31 mouse cellular contexts compared by ENCODE assay signal in genomic region chr6:31156999-31157398, GRCm38 (mm10).
DNase-seq lines count a peak whose midpoint lies in the region; ATAC-seq lines count a peak whose summit lies in the region.
"Had no signal": no experiment of that assay in that cellular context is flagged by ENCODE, and none has a peak within 500 bp of the region (broad histone marks: within the 10 kb centered on the region; RNA-seq: fewer than 3 reads in every experiment).

No protein-coding gene starts in this region.

- H3K36me3 ChIP-seq in splenic B cell, adult 2 months (ENCODE audit: control insufficient read depth, insufficient read depth, low read length, poor library complexity, severe bottlenecking): peaks cover 10% of the 10 kb centered on the region
- no peaks in the 10 kb centered on the region for H3K36me3 ChIP-seq in heart, embryonic 11.5 days (ENCODE audit: control insufficient read depth, insufficient read depth, low read length)
- H3K36me3 ChIP-seq: embryonic facial prominence, embryonic 12.5 days; heart, embryonic 10.5 days; hindbrain, embryonic 13.5 days; neural tube, embryonic 13.5 days had no signal

- H3K27ac ChIP-seq in heart, embryonic 11.5 days (ENCODE audit: low read depth, low read length): no peak overlapping the region
- H3K27ac ChIP-seq: embryonic facial prominence, embryonic 12.5 days; heart, embryonic 10.5 days; hindbrain, embryonic 13.5 days; liver, embryonic 14.5 days; macrophage; neural tube, embryonic 13.5 days had no signal

- no peak overlapping the region for H3K4me2 ChIP-seq in heart, embryonic 11.5 days
- H3K4me2 ChIP-seq: embryonic facial prominence, embryonic 12.5 days; hindbrain, embryonic 13.5 days; midbrain, embryonic 11.5 days; neural tube, embryonic 13.5 days had no signal

- H3K27me3 ChIP-seq in splenic B cell, adult 2 months (ENCODE audit: control insufficient read depth, insufficient read depth, low read length, poor library complexity, severe bottlenecking): no peaks in the 10 kb centered on the region
- no peaks in the 10 kb centered on the region for H3K27me3 ChIP-seq in heart, embryonic 11.5 days (ENCODE audit: control insufficient read depth, insufficient read depth, low read length)
- H3K27me3 ChIP-seq: embryonic facial prominence, embryonic 12.5 days; hindbrain, embryonic 13.5 days; neural tube, embryonic 13.5 days had no signal

- no peak overlapping the region for H3K4me3 ChIP-seq in heart, embryonic 11.5 days (ENCODE audit: low read depth, low read length)
- H3K4me3 ChIP-seq: embryonic facial prominence, embryonic 12.5 days; heart, embryonic 10.5 days; hindbrain, embryonic 13.5 days; myocyte; neural tube, embryonic 13.5 days had no signal

- H3K4me1 ChIP-seq in heart, embryonic 11.5 days (ENCODE audit: control insufficient read depth, insufficient read depth, low read length): no peaks in the 10 kb centered on the region

- ATAC-seq in CD4-positive, CD25-positive, alpha-beta regulatory T cell, adult 4 months: peak; percentile 87
- peak; percentile 83 for ATAC-seq in activated CD4-positive, CD25-positive, alpha-beta regulatory T cell, adult 4 months
- ATAC-seq in megakaryocyte progenitor cell, adult 5-6 weeks (replicated peaks; ENCODE audit: poor library complexity): 0 out of 2 replicates have a peak, but pooled peaks have one; percentile 7
- ATAC-seq in heart, embryonic 11.5 days (replicated peaks; ENCODE audit: insufficient number of reproducible peaks, low FRiP score, low TSS enrichment): no peak
- ATAC-seq: forebrain, embryonic 14.5 days; midbrain, embryonic 16.5 days had no signal

- DNase-seq in splenic B cell, adult 2 months (ENCODE audit: low read depth, low spot score): peak; percentile 61
- DNase-seq in heart, postnatal 14 days: no peak
- DNase-seq in frontal cortex, postnatal 14 days (ENCODE audit: low spot score in 2 of 2): no peak
- DNase-seq: adrenal gland, adult 8-10 months; cerebellum, adult 11 months; cerebellum, adult 9-11 months; embryo, embryonic 11 days; gastrocnemius, postnatal 14 days; heart, adult 11 months; heart, postnatal 4 days; kidney, adult 11 months; kidney, postnatal 14 days; layer of hippocampus, adult 9-11 months; liver; lung, adult 2 months; lung, postnatal 10 days; retina, postnatal 1 day had no signal

- H3K9ac ChIP-seq in heart, embryonic 11.5 days (ENCODE audit: low read depth, low read length): no peak overlapping the region
- H3K9ac ChIP-seq: embryonic facial prominence, embryonic 12.5 days; hindbrain, embryonic 13.5 days; liver, embryonic 14.5 days; neural tube, embryonic 13.5 days had no signal

- WGBS in heart, embryonic 11.5 days (ENCODE audit: insufficient replicate concordance): 65% methylated on average over 2 of the region's 2 CpGs

- intact Hi-C loops in heart, postnatal 14 days (cut with DNase I): loop anchor here (2.0 kb wide), 1 partner anchor 82 kb away; no protein-coding TSS in a partner anchor

- no peaks in the 10 kb centered on the region for H3K9me3 ChIP-seq in heart, embryonic 11.5 days (replicated peaks; ENCODE audit: control insufficient read depth, low read length)
- H3K9me3 ChIP-seq: embryonic facial prominence, embryonic 12.5 days; heart, embryonic 10.5 days; hindbrain, embryonic 13.5 days; neural tube, embryonic 13.5 days had no signal
